Mouse (Mus musculus) embryonic stem cell, embryonic (primary cell): Measurements from ENCODE around the gene Eif2s2.
"Not testable (repeated sequence)": the region's sequence is repeated elsewhere in the genome, so short reads cannot be mapped to it uniquely, and the experiment has no call there.

Source experiments
- CTCF ChIA-PET, 4 experiments: fragments of 300-600 bp in 2 of 4; fragments of 350-600 bp in 2 of 4; sonication (Branson Sonifier 250); formaldehyde crosslinking; loops; one replicate each; lab custom pipeline; 2022; ENCODE audit warnings: inconsistent platforms in 2 of 4; lab: Charles Lee
- POLR2A ChIA-PET, 4 experiments: fragments of 300-600 bp in 2 of 4; fragments of 350-600 bp in 2 of 4; sonication (Branson Sonifier 250); formaldehyde crosslinking; loops; one replicate each; lab custom pipeline; 2022; ENCODE audit warnings: antibody characterized with exemption in 4 of 4, inconsistent platforms in 1 of 4; lab: Charles Lee

Gene Eif2s2

GRCm38 (mm10) chr2:154908223-154908622, 15.5 kb upstream of the Eif2s2 start:
- POLR2A ChIA-PET = interaction anchor here in 3 of 4 experiments (0.7 to 5.0 kb wide), 9 partner anchors 10 to 31 kb away, joined by 3 to 50 read pairs (median 5); partner anchors contain the start of gene Eif2s2 (in 3 of the 3)
- CTCF ChIA-PET = interaction anchor here in 2 of 4 experiments (0.6 to 1.8 kb wide), 5 partner anchors 8 to 477 kb away, joined by 3 to 5 read pairs (median 4); partner anchors contain the start of gene Eif2s2 (in 1 of the 2)

- ChIA-PET CTCF (no interaction called here), POLR2A (interaction anchor here in 3 of 4 experiments (0.9 to 5.0 kb wide), 6 partner anchors 12 to 36 kb away, joined by 4 to 50 read pairs (median 6); partner anchors contain the start of gene Eif2s2 (in 3 of the 3))
These were observed 13.1 kb upstream of the Eif2s2 start for GRCm38 (mm10) chr2:154905796-154906195.

- POLR2A ChIA-PET = interaction anchor here (1.0 to 2.6 kb wide), 6 partner anchors 9 to 12 kb away, joined by 3 to 29 read pairs (median 10); partner anchors contain the start of gene Eif2s2 (in 4 of the 4)
- CTCF ChIA-PET = interaction anchor here in 1 of 4 experiments (1.1 kb wide), 1 partner anchor 14 kb away, joined by 3 read pairs; no protein-coding TSS in a partner anchor
These were observed 9.4 kb upstream of the Eif2s2 start for GRCm38 (mm10) chr2:154902111-154902510.

- POLR2A ChIA-PET = interaction anchor here in 2 of 4 experiments (0.7 to 1.8 kb wide), 4 partner anchors 8 to 75 kb away, joined by 3 to 5 read pairs (median 4); no protein-coding TSS in a partner anchor
- CTCF ChIA-PET = not testable (repeated sequence)
These were observed 6.7 kb upstream of the Eif2s2 start for GRCm38 (mm10) chr2:154899412-154899811.

- POLR2A ChIA-PET = interaction anchor here in 2 of 4 experiments (1.5 to 1.8 kb wide), 2 partner anchors 8 to 9 kb away, joined by 3 to 5 read pairs; no protein-coding TSS in a partner anchor
- CTCF ChIA-PET = not testable (repeated sequence)
These were observed 6.3 kb upstream of the Eif2s2 start for GRCm38 (mm10) chr2:154899004-154899403.

GRCm38 (mm10) chr2:154893548-154893947, 813 bp upstream of the Eif2s2 start:
- POLR2A ChIA-PET = interaction anchor here (0.6 to 2.9 kb wide), 55 partner anchors 8 to 1281 kb away, joined by 3 to 51 read pairs (median 6); partner anchors contain the start of genes Raly (in 3 of the 4), a (in 2 of the 4), 4930519P11Rik (in 1 of the 4) and Itch (in 1 of the 4)
- CTCF ChIA-PET = interaction anchor here in 1 of 4 experiments (1.2 kb wide), 1 partner anchor 15 kb away, joined by 3 read pairs; no protein-coding TSS in a partner anchor

- POLR2A ChIA-PET = interaction anchor here (0.6 to 2.9 kb wide), 107 partner anchors 8 to 1281 kb away, joined by 3 to 51 read pairs (median 4); partner anchors contain the start of genes Raly (in 3 of the 4), Ahcy (in 2 of the 4), Itch (in 2 of the 4) and Map1lc3a (in 2 of the 4)
- CTCF ChIA-PET = interaction anchor here in 2 of 4 experiments (0.6 to 1.3 kb wide), 3 partner anchors 15 to 24 kb away, joined by 3 to 14 read pairs (median 3); no protein-coding TSS in a partner anchor
These were observed 280 bp upstream of the Eif2s2 start for GRCm38 (mm10) chr2:154893045-154893385.

- CTCF ChIA-PET = no interaction called here
- POLR2A ChIA-PET = interaction anchor here (0.6 to 6.8 kb wide), 18 partner anchors 8 to 465 kb away, joined by 3 to 144 read pairs (median 4); partner anchors contain the start of genes Raly (in 2 of the 4), Pxmp4 (in 1 of the 4) and a (in 1 of the 4)
These were observed 1.1 kb downstream of the Eif2s2 start for GRCm38 (mm10) chr2:154891585-154891984.

- CTCF ChIA-PET = no interaction called here
These were observed 16.1 kb downstream of the Eif2s2 start for GRCm38 (mm10) chr2:154876621-154877020.

GRCm38 (mm10) chr2:154869954-154870641, 22.6 kb downstream of the Eif2s2 start:
- CTCF ChIA-PET = interaction anchor here in 1 of 4 experiments (1.5 kb wide), 1 partner anchor 9 kb away, joined by 4 read pairs; no protein-coding TSS in a partner anchor
- POLR2A ChIA-PET = interaction anchor here in 3 of 4 experiments (0.7 to 6.2 kb wide), 21 partner anchors 8 to 1510 kb away, joined by 3 to 109 read pairs (median 4); partner anchors contain the start of gene Eif2s2 (in 2 of the 3)

More at GRCm38 (mm10) chr2:154876621-154877020, 16.1 kb downstream of the Eif2s2 start:
- POLR2A ChIA-PET = interaction anchor here in 3 of 4 experiments (0.8 to 9.6 kb wide), 11 partner anchors 7 to 86 kb away, joined by 3 to 144 read pairs (median 12); partner anchors contain the start of genes Eif2s2 (in 3 of the 3) and Raly (in 1 of the 3)

GRCm38 (mm10) chr2:154868106-154868505, 24.6 kb downstream of the Eif2s2 start:
- ChIA-PET POLR2A (interaction anchor here in 3 of 4 experiments (0.6 to 6.2 kb wide), 14 partner anchors 8 to 241 kb away, joined by 3 to 109 read pairs (median 4); partner anchors contain the start of genes Eif2s2 (in 3 of the 3) and Raly (in 1 of the 3)), CTCF (no interaction called here)

GRCm38 (mm10) chr2:154865696-154866095, 27.0 kb downstream of the Eif2s2 start:
- POLR2A ChIA-PET = interaction anchor here in 3 of 4 experiments (0.7 to 4.3 kb wide), 7 partner anchors 10 to 131 kb away, joined by 3 to 24 read pairs (median 4); partner anchors contain the start of gene Raly (in 1 of the 3)
- CTCF ChIA-PET = no interaction called here

- CTCF ChIA-PET = interaction anchor here in 3 of 4 experiments (0.6 to 0.9 kb wide), 3 partner anchors 8 to 15 kb away, joined by 3 to 4 read pairs (median 3); no protein-coding TSS in a partner anchor
These were observed 29.1 kb downstream of the Eif2s2 start for GRCm38 (mm10) chr2:154863672-154864071.

GRCm38 (mm10) chr2:154855383-154855782, 37.4 kb downstream of the Eif2s2 start:
- CTCF ChIA-PET = interaction anchor here (0.6 to 1.6 kb wide), 8 partner anchors 8 to 1196 kb away, joined by 3 to 5 read pairs (median 4); no protein-coding TSS in a partner anchor
- POLR2A ChIA-PET = interaction anchor here in 3 of 4 experiments (0.5 to 2.3 kb wide), 10 partner anchors 8 to 278 kb away, joined by 3 to 7 read pairs (median 3); partner anchors contain the start of genes Eif2s2 (in 1 of the 3) and Itch (in 1 of the 3)

More at GRCm38 (mm10) chr2:154863672-154864071, 29.1 kb downstream of the Eif2s2 start:
- POLR2A ChIA-PET = interaction anchor here (0.6 to 4.3 kb wide), 14 partner anchors 9 to 307 kb away, joined by 3 to 24 read pairs (median 4); partner anchors contain the start of genes Eif2s2 (in 3 of the 4), Raly (in 2 of the 4) and a (in 2 of the 4)

GRCm38 (mm10) chr2:154848086-154848485, 44.6 kb downstream of the Eif2s2 start:
- CTCF ChIA-PET = interaction anchor here in 3 of 4 experiments (0.6 kb wide), 3 partner anchors 16 to 295 kb away, joined by 3 to 4 read pairs (median 3); no protein-coding TSS in a partner anchor
- POLR2A ChIA-PET = interaction anchor here in 2 of 4 experiments (0.7 to 4.2 kb wide), 9 partner anchors 11 to 148 kb away, joined by 3 to 30 read pairs (median 3); partner anchors contain the start of genes Eif2s2 (in 1 of the 2) and Raly (in 1 of the 2)

- ChIA-PET POLR2A (interaction anchor here in 2 of 4 experiments (1.0 to 4.3 kb wide), 9 partner anchors 10 to 46 kb away, joined by 3 to 30 read pairs (median 3); partner anchors contain the start of gene Raly (in 1 of the 2)), CTCF (interaction anchor here in 2 of 4 experiments (0.5 to 0.6 kb wide), 2 partner anchors 154 to 158 kb away, joined by 3 read pairs; no protein-coding TSS in a partner anchor)
These were observed 56.2 kb downstream of the Eif2s2 start for GRCm38 (mm10) chr2:154836537-154836936.
